Mouse (Mus musculus): ENCODE measurements around the gene Paics. TPM values are rescaled to one million over a fixed set of nuclear protein-coding genes. Genes with fewer than 3 reads are reported as not detected.
A peak's percentile ranks its signal among the peaks of the same experiment; 100 is the strongest.

Paics gene
- total RNA-seq, 1 experiment, result 369 TPM

- DNase-seq (ENCODE audit: low read depth, low spot score), result no peak
- Histone ChIP-seq H3K4me1 (ENCODE audit: control insufficient read depth in 2 of 2, insufficient read depth in 2 of 2, low read length in 2 of 2, poor library complexity in 1 of 2) (no peaks in the 10 kb centered on the region), H3K36me3 (ENCODE audit: control insufficient read depth, insufficient read depth, low read length, poor library complexity, severe bottlenecking) (peaks cover 28% of the 10 kb centered on the region), H3K4me3 (ENCODE audit: insufficient read depth in 1 of 2, low read depth in 1 of 2, low read length in 2 of 2, poor library complexity in 1 of 2, severe bottlenecking in 1 of 2) (no peak overlapping the region), H3K9ac (ENCODE audit: insufficient read depth, low read depth, low read length, poor library complexity, severe bottlenecking) (no peak overlapping the region), H3K27ac (ENCODE audit: insufficient read depth, low read depth, low read length, poor library complexity, severe bottlenecking) (no peak overlapping the region), H3K9me3 (ENCODE audit: control insufficient read depth, insufficient read depth, low read depth, low read length) (no peaks in the 10 kb centered on the region)
- no peak for TF ChIP-seq HCFC1 (IDR thresholded peaks at IDR 0.05; ENCODE audit: borderline replicate concordance, insufficient read depth, low read length)
- TF ChIP-seq CHD2 (IDR thresholded peaks at IDR 0.05; ENCODE audit: low read depth, low read length), result no peak
- no peak for TF ChIP-seq ZC3H11A (IDR thresholded peaks at IDR 0.05; ENCODE audit: borderline replicate concordance, low read depth, low read length)
- no peak for TF ChIP-seq ZNF384 (IDR thresholded peaks at IDR 0.05; ENCODE audit: low read depth, low read length)
- no peak for TF ChIP-seq MAFK (IDR thresholded peaks at IDR 0.05; ENCODE audit: insufficient read depth, low read depth, low read length)
- in situ Hi-C loops (cut with MboI; ENCODE audit: low sequenced_read_pairs in 2 of 2, unreplicated experiment in 2 of 2), result no loop called here
Measured at GRCm38 (mm10) chr5:76984015-76984414, 32.9 kb downstream of the Paics start.

- DNase-seq (ENCODE audit: low read depth, low spot score), result no peak
- Histone ChIP-seq H3K9me3 (ENCODE audit: control insufficient read depth, insufficient read depth, low read depth, low read length) (no peaks in the 10 kb centered on the region), H3K4me3 (ENCODE audit: insufficient read depth in 1 of 2, low read depth in 1 of 2, low read length in 2 of 2, poor library complexity in 1 of 2, severe bottlenecking in 1 of 2) (no peak overlapping the region), H3K9ac (ENCODE audit: insufficient read depth, low read depth, low read length, poor library complexity, severe bottlenecking) (no peak overlapping the region), H3K4me1 (ENCODE audit: control insufficient read depth in 2 of 2, insufficient read depth in 2 of 2, low read length in 2 of 2, poor library complexity in 1 of 2) (no peaks in the 10 kb centered on the region), H3K27ac (ENCODE audit: insufficient read depth, low read depth, low read length, poor library complexity, severe bottlenecking) (no peak overlapping the region), H3K36me3 (ENCODE audit: control insufficient read depth, insufficient read depth, low read length, poor library complexity, severe bottlenecking) (peaks cover 17% of the 10 kb centered on the region)
- no peak for TF ChIP-seq HCFC1 (IDR thresholded peaks at IDR 0.05; ENCODE audit: borderline replicate concordance, insufficient read depth, low read length)
- no peak for TF ChIP-seq MAFK (IDR thresholded peaks at IDR 0.05; ENCODE audit: insufficient read depth, low read depth, low read length)
- TF ChIP-seq ZNF384 (IDR thresholded peaks at IDR 0.05; ENCODE audit: low read depth, low read length), result no peak
- TF ChIP-seq CHD2 (IDR thresholded peaks at IDR 0.05; ENCODE audit: low read depth, low read length), result no peak
- no peak for TF ChIP-seq ZC3H11A (IDR thresholded peaks at IDR 0.05; ENCODE audit: borderline replicate concordance, low read depth, low read length)
- in situ Hi-C loops (cut with MboI; ENCODE audit: low sequenced_read_pairs in 2 of 2, unreplicated experiment in 2 of 2), result loop anchor here in 1 of 2 experiments (10.0 kb wide), 1 partner anchor 224 kb away; the partner anchor contains the start of gene Spink2
Measured at GRCm38 (mm10) chr5:76990789-76991188, 39.7 kb downstream of the Paics start.

- Histone ChIP-seq H3K9me3 (ENCODE audit: control insufficient read depth, insufficient read depth, low read depth, low read length) (no peaks in the 10 kb centered on the region), H3K9ac (ENCODE audit: insufficient read depth, low read depth, low read length, poor library complexity, severe bottlenecking) (no peak overlapping the region), H3K36me3 (ENCODE audit: control insufficient read depth, insufficient read depth, low read length, poor library complexity, severe bottlenecking) (peaks cover 27% of the 10 kb centered on the region), H3K4me1 (ENCODE audit: control insufficient read depth in 2 of 2, insufficient read depth in 2 of 2, low read length in 2 of 2, poor library complexity in 1 of 2) (no peaks in the 10 kb centered on the region), H3K4me3 (ENCODE audit: insufficient read depth in 1 of 2, low read depth in 1 of 2, low read length in 2 of 2, poor library complexity in 1 of 2, severe bottlenecking in 1 of 2) (no peak overlapping the region), H3K27ac (ENCODE audit: insufficient read depth, low read depth, low read length, poor library complexity, severe bottlenecking) (no peak overlapping the region)
- no peak for DNase-seq (ENCODE audit: low read depth, low spot score)
- in situ Hi-C loops (cut with MboI; ENCODE audit: low sequenced_read_pairs in 2 of 2, unreplicated experiment in 2 of 2), result loop anchor here in 1 of 2 experiments (10.0 kb wide), 1 partner anchor 222 kb away; the partner anchor contains the start of gene Spink2
- TF ChIP-seq MAFK (IDR thresholded peaks at IDR 0.05; ENCODE audit: insufficient read depth, low read depth, low read length) (no peak), ZC3H11A (IDR thresholded peaks at IDR 0.05; ENCODE audit: borderline replicate concordance, low read depth, low read length) (no peak), ZNF384 (IDR thresholded peaks at IDR 0.05; ENCODE audit: low read depth, low read length) (no peak), CHD2 (IDR thresholded peaks at IDR 0.05; ENCODE audit: low read depth, low read length) (no peak), HCFC1 (IDR thresholded peaks at IDR 0.05; ENCODE audit: borderline replicate concordance, insufficient read depth, low read length) (no peak)
Measured at GRCm38 (mm10) chr5:76993174-76993814, 42.2 kb downstream of the Paics start.

GRCm38 (mm10) chr5:76998416-76998815, 47.3 kb downstream of the Paics start:
- Histone ChIP-seq H3K9me3 (ENCODE audit: control insufficient read depth, insufficient read depth, low read depth, low read length) (no peaks in the 10 kb centered on the region), H3K4me3 (ENCODE audit: insufficient read depth in 1 of 2, low read depth in 1 of 2, low read length in 2 of 2, poor library complexity in 1 of 2, severe bottlenecking in 1 of 2) (no peak overlapping the region), H3K36me3 (ENCODE audit: control insufficient read depth, insufficient read depth, low read length, poor library complexity, severe bottlenecking) (peaks cover 12% of the 10 kb centered on the region), H3K4me1 (ENCODE audit: control insufficient read depth in 2 of 2, insufficient read depth in 2 of 2, low read length in 2 of 2, poor library complexity in 1 of 2) (0 out of 4 replicates have a peak, but pooled peaks cover 0 to 2% of the 10 kb centered on the region in 2 experiments), H3K27ac (ENCODE audit: insufficient read depth, low read depth, low read length, poor library complexity, severe bottlenecking) (no peak overlapping the region), H3K9ac (ENCODE audit: insufficient read depth, low read depth, low read length, poor library complexity, severe bottlenecking) (no peak overlapping the region)
- in situ Hi-C loops (cut with MboI; ENCODE audit: low sequenced_read_pairs in 2 of 2, unreplicated experiment in 2 of 2), result loop anchor here in 1 of 2 experiments (10.0 kb wide), 1 partner anchor 216 kb away; the partner anchor contains the start of gene Spink2
- TF ChIP-seq MAFK (IDR thresholded peaks at IDR 0.05; ENCODE audit: insufficient read depth, low read depth, low read length), result no peak
- TF ChIP-seq HCFC1 (IDR thresholded peaks at IDR 0.05; ENCODE audit: borderline replicate concordance, insufficient read depth, low read length), result no peak
- TF ChIP-seq ZNF384 (IDR thresholded peaks at IDR 0.05; ENCODE audit: low read depth, low read length), result no peak
- TF ChIP-seq ZC3H11A (IDR thresholded peaks at IDR 0.05; ENCODE audit: borderline replicate concordance, low read depth, low read length), result no peak
- no peak for TF ChIP-seq CHD2 (IDR thresholded peaks at IDR 0.05; ENCODE audit: low read depth, low read length)
- DNase-seq (ENCODE audit: low read depth, low spot score), result peak; percentile 30
